Mouse (Mus musculus) neural tube, embryonic 14.5 days (tissue): Measurements from ENCODE around the gene Rcc2. TPM values are rescaled to one million over a fixed set of nuclear protein-coding genes. Genes with fewer than 3 reads are reported as not detected.
A peak's percentile ranks its signal among the peaks of the same experiment; 100 is the strongest.

Source experiments
- ATAC-seq: fragments of 200-750 bp; cut with Nextera tagmentation; 2 replicates; pipeline ENCODE4 v1.8.0; 2017; ENCODE audit warnings: low read depth, mild to moderate bottlenecking, moderate TSS enrichment, moderate library complexity
- H3K27ac ChIP-seq: fragments of 300-500 bp; sonication (generic); 2 replicates; pipeline ENCODE4 v1.5.1; 2014; ENCODE audit warnings: low read depth, mild to moderate bottlenecking, control low read depth, low read length, moderate library complexity, mixed read lengths
- H3K27me3 ChIP-seq: fragments of 300-500 bp; sonication (generic); 2 replicates; pipeline ENCODE4 v1.6.1; 2014; ENCODE audit warnings: low read length; ENCODE audit not compliant: control insufficient read depth, insufficient read depth
- H3K36me3 ChIP-seq: fragments of 300-500 bp; sonication (generic); 2 replicates; pipeline ENCODE4 v1.6.1; 2014; ENCODE audit warnings: low read length, mixed read lengths; ENCODE audit not compliant: control insufficient read depth, insufficient read depth
- H3K4me1 ChIP-seq: fragments of 300-500 bp; sonication (generic); 2 replicates; pipeline ENCODE4 v1.6.1; 2014; ENCODE audit warnings: low read length; ENCODE audit not compliant: control insufficient read depth, insufficient read depth
- H3K4me2 ChIP-seq: fragments of 300-500 bp; sonication (generic); 2 replicates; pipeline ENCODE4 v1.6.1; 2014; ENCODE audit warnings: mild to moderate bottlenecking, low read depth, low read length, control low read depth
- H3K4me3 ChIP-seq: fragments of 300-500 bp; sonication (generic); 2 replicates; pipeline ENCODE4 v1.5.1; 2014; ENCODE audit warnings: low read depth, low read length, control low read depth, mixed read lengths
- H3K9ac ChIP-seq: fragments of 300-500 bp; sonication (generic); replicated peaks from 2 replicates; pipeline ENCODE4 v1.6.1; 2014; ENCODE audit warnings: low read depth, mild to moderate bottlenecking, control low read depth, low read length, mixed read lengths
- H3K9me3 ChIP-seq: fragments of 300-500 bp; sonication (generic); 2 replicates; pipeline ENCODE4 v1.6.1; 2016; ENCODE audit warnings: low read length; ENCODE audit not compliant: control insufficient read depth
- WGBS: fragments of 180-500 bp; shearing (Covaris S2); extraction: QIAGEN DNeasy Blood & Tissue Kit; methylation state at CpG from one replicate; pipeline ENCODE4 v1.1.7; 2014; 5-methylcytosine and 5-hydroxymethylcytosine counted together
- polyA plus RNA-seq: library from polyadenylated mRNA; unstranded; fragments of >200 nt; fragmentation: Nextera tagmentation; extraction: Ambion mirVana; gene quantifications from 2 replicates; pipeline ENCODE4 v1.2.1, GENCODE M21; 2014

The Rcc2 gene
- 9.2 and 11.8 TPM in 2 replicates for polyA plus RNA-seq

DNA sequence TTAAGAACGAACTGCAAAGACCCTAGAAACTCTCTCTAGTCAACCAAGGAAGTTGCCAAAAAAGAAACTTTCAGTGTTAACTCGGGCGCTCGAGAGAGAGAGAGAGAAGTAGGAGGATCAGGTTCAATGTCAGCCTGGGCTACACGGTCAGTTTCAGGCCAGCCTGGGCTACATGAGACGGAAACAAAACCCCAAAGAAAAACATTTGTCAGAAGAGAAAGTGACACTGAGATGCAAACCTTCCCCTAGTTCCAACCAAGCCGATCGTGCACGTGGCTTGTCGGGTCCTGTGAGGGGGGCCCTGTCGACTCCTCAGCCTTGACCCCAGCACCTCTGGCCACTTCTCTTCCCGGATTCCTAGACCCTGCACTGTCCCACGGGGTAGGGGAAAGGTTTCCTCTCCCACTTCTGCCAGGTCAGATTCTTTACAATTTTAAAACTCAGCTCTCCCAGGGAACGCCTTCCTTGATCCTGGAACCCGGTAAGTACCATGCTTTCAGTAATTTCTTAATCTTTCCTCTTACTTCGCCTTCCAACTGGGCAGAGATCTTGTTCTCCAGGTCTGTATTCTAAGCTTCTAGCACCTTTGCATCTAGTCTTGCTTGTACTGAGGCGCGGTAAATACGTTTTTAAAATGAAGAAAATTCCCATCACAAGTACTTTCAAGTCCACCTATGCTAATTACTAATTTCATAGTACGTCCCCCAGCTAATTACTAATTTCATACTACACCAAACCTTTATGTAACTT is at the start of gene Rcc2:
Rcc2 (plus strand) TSS at position 273 of the 750 bp plus-strand sequence.
- Histone ChIP-seq H3K9me3 (no peaks in the 10 kb centered on the region), H3K4me3 (peak within 1 kb of the TSS; percentile 89), H3K9ac (peak within 1 kb of the TSS; percentile 95), H3K4me1 (peaks cover 18% of the 10 kb centered on the region), H3K36me3 (no peaks in the 10 kb centered on the region), H3K4me2 (peak within 1 kb of the TSS; percentile 66), H3K27ac (peak within 1 kb of the TSS; percentile 95), H3K27me3 (no peaks in the 10 kb centered on the region)
- ATAC-seq, result no peak
- whole genome bisulfite sequencing, result 8% methylated on average over 20 of the region's 20 CpGs

DNA sequence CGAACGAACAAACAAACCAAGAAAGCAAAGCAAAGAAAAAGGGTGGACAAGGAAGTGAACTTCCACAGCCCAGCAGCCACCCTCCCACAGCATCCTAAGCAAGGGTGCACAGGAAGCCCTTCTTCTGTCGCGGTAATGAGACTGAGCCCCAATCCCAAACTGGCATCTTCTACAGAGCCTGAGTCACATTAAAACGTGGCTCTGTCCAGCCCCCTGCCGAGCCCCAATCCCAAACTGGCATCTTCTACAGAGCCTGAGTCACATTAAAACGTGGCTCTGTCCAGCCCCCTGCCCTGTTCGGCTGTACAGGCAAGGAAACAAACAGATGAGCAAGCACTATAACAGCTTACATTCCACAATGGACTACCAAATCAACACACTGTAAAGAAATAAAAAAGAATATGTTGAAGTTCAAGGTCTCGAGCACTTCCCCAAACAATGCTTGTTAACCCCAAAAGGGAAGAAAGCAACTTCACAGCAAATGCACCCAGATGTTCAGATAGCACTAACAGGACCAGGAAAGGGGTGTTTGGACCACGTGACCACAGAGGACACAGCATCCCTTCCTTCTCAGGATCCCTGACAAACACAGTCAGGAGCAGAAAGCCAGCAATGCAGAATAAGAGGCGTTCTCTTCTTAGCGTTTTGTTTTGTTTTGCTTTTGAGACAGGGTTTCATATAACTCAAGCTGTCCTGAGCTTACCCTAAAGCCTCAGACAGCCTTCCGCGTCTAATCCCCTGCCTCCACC is 46.3 kb upstream of the Rcc2 start:
- Histone ChIP-seq H3K36me3 (no peaks in the 10 kb centered on the region), H3K4me3 (no peak overlapping the region), H3K4me1 (peaks cover 13% of the 10 kb centered on the region), H3K27ac (no peak overlapping the region), H3K9me3 (no peaks in the 10 kb centered on the region), H3K4me2 (no peak overlapping the region), H3K9ac (no peak overlapping the region), H3K27me3 (no peaks in the 10 kb centered on the region)
- ATAC-seq, result no peak
- 52% methylated on average over 14 of the region's 14 CpGs for WGBS

DNA sequence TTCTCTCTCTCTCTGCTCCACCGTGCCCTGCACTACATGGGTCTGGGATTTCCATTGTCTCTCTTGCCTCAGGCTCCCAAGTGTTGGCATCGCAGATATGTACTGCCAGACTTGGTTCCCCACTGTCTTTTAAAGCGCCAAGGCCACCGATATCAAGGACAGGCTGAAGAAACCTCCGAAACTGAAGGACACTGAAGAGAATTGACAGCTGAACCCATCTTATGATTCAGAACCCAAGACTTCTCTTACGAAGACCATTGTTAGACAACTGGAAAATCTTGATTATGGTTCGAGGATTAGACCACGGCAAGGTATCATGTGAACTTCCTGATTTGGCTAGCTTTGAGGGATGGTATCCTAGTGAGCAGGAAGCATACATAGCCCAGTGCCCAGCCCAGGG is 45.5 kb upstream of the Rcc2 start:
- whole genome bisulfite sequencing, result 66% methylated on average over 8 of the region's 8 CpGs
- Histone ChIP-seq H3K4me2 (no peak overlapping the region), H3K27me3 (no peaks in the 10 kb centered on the region)

DNA sequence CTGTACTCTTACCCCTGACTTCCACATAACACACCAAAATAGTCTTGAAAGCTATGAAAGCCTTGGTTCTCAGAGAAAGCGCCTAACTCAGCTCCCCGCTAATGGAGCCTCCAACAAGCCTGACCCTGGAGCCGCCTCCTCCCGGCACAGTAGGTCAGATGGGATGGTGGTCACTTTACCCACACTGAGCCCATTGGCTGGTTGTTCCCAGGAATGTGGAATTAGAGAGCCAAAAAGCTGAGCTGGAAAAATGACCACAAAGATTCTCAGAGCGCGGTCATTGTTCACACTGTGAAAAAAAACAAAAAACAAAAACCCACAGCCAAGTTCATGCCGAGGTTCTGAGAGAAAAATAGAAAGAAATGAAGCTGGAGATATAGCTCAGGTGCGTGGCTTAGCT is 43.8 kb upstream of the Rcc2 start:
- H3K4me1 ChIP-seq, result peaks cover 9% of the 10 kb centered on the region
- no peaks in the 10 kb centered on the region for H3K9me3 ChIP-seq
- H3K9ac ChIP-seq, result no peak overlapping the region
- no peak overlapping the region for H3K27ac ChIP-seq
- 64% methylated on average over 8 of the region's 8 CpGs for WGBS
- no peaks in the 10 kb centered on the region for H3K27me3 ChIP-seq
- no peak overlapping the region for H3K4me3 ChIP-seq
- no peak overlapping the region for H3K4me2 ChIP-seq
- H3K36me3 ChIP-seq, result no peaks in the 10 kb centered on the region
- no peak for ATAC-seq

More for the DNA sequence above, 45.5 kb upstream of the Rcc2 start:
- H3K36me3 ChIP-seq, result no peaks in the 10 kb centered on the region
- peaks cover 9% of the 10 kb centered on the region for H3K4me1 ChIP-seq
- H3K27ac ChIP-seq, result no peak overlapping the region
- no peak overlapping the region for H3K9ac ChIP-seq
- no peak for ATAC-seq
- H3K9me3 ChIP-seq, result no peaks in the 10 kb centered on the region
- H3K4me3 ChIP-seq, result no peak overlapping the region

DNA sequence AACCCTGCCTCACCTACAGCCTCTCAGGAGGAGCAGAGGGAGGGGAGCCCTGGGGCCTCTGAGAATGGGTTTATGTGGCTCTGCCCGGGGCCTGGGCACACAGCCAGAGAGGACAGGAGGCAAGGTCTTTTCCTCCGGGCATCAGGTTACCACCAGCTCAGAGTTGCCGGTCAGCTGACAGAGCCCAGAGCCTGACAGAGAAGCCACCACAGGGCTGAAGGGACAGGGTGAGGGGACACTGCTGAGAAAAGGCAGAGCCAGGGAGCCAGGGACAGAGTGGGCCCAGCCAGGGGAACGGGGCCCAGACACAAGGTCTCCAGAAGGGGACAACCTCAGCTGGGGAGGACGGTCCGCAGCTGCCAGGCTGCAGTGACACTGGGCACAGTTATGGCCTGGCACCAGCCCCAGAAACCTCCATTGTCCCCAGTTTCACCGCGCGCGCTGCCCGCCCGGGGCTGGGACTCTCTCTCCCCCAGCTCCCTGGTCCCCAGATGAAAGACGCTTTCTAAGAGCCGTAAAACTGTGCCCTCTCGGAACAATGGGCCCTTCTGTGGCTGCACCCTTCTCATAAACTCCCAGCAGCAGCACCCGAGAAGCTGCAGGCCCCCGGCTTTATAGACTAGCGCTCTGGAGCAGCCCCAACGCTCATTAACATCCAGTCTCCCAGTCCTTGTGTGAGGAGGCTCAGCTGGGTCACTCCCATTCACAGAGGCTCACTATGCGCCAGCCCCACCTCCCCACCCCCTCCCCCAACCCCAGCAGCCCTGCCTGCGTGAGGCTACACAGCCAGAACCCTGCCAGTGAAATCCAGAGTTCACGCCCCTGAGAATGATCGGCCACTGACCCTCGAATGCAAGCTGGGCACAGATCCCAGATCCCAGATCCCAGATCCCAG is 42.4 kb upstream of the Rcc2 start:
- Histone ChIP-seq H3K9me3 (no peaks in the 10 kb centered on the region), H3K4me3 (no peak overlapping the region), H3K36me3 (no peaks in the 10 kb centered on the region), H3K4me2 (0 out of 2 replicates have a peak overlapping the region, but pooled peaks have one; percentile 4), H3K27me3 (no peaks in the 10 kb centered on the region), H3K4me1 (peaks cover 10% of the 10 kb centered on the region), H3K9ac (peak overlapping the region; percentile 7; the same call in 1 of the 2 replicates), H3K27ac (peak overlapping the region; percentile 86)
- WGBS, result 5% methylated on average over 24 of the region's 24 CpGs
- ATAC-seq, result peak; percentile 89

DNA sequence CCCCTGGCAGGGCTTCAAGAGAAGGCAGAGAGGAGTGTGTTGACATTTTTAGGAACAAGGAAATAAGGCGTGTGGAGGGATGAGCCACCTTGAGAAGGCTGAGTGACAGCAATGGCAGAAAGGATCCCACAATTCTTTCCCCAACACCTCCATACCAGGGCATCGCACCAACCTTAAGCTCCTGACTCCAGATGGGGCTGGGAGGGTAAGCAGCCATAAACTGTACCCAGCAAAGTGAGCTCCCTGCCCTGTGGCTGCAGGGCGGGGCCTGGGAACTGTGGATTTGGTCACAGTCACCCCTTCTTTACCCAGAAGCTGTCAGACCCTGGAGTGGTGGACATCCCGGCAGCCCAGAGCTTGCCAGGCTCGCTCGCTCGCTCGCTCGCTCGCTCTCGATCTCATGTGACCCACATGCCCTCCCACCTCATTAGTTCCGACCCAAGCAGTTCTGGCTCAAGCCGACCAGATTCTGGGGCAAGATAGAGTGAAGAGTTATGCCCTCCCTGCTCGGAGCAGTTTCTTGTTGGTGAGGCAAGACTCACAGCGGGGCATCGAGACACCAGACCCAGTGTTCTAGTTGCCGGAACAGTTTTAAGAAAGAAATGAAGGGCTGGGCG is 38.8 kb upstream of the Rcc2 start:
- H3K9me3 ChIP-seq, result no peaks in the 10 kb centered on the region
- ATAC-seq, result no peak
- no peak overlapping the region for H3K4me3 ChIP-seq
- no peak overlapping the region for H3K27ac ChIP-seq
- H3K4me1 ChIP-seq, result peaks cover 11% of the 10 kb centered on the region
- no peaks in the 10 kb centered on the region for H3K36me3 ChIP-seq
- no peak overlapping the region for H3K9ac ChIP-seq
- 72% methylated on average over 18 of the region's 18 CpGs for WGBS
- H3K27me3 ChIP-seq, result no peaks in the 10 kb centered on the region
- H3K4me2 ChIP-seq, result no peak overlapping the region

DNA sequence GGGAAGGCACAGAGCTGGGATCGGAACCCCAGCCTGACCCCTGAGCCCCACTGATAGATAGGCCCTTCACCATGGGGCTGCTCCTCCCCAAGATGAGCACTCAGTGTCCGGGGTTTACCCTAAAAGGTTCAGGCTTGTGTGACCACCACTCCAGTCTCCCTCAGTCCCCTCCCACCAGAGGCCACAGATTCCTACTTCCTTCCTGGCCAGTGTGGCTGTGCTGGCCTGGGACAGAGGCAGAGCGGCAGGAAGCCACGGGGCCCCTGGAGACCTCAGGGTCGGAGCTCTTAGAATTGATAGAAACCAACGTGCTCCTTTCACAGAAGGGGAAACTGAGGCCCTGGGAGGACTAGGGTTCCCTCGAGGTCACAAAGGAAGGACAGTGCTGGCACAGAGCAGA is 37.9 kb upstream of the Rcc2 start:
- no peaks in the 10 kb centered on the region for H3K9me3 ChIP-seq
- ATAC-seq, result no peak
- H3K9ac ChIP-seq, result 0 out of 2 replicates have a peak overlapping the region, but pooled peaks have one; percentile 7
- H3K27me3 ChIP-seq, result no peaks in the 10 kb centered on the region
- WGBS, result 56% methylated on average over 7 of the region's 7 CpGs
- H3K4me2 ChIP-seq, result no peak overlapping the region
- peaks cover 8% of the 10 kb centered on the region for H3K4me1 ChIP-seq
- no peak overlapping the region for H3K4me3 ChIP-seq
- no peaks in the 10 kb centered on the region for H3K36me3 ChIP-seq
- no peak overlapping the region for H3K27ac ChIP-seq

DNA sequence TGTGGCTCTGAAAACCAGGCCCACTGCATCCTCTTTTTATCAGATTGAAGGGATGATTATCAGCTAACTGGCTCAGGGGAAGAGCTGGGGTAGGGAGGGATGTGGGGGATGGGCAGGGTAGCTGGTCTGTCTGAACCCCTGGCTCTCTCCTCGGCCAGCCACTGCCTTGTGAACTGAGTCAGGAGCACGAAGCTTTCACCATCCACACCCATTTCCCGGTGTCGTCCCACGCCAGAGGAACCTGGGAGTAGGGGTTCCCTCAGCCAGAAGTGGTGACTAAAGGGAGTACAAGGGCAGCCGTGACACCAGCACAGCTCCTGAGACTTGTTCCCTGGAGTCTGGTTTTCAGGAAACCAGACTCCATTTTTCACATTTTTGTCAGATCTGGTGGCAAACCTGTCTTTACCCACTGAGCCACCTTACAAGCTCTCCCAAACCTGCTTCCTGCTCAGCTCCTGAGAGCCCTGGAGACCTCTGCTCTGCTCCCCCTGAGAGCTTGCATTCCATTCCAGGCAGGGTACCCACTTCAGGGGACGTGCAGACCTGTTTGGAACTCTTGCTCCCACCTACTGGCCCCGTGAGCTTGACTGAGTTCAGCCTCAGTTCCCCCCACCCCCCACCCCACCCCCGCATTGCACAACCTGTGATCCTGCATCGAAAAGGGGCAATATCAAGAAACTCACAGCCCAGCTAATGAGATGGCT is 37.3 kb upstream of the Rcc2 start:
- no peak for ATAC-seq
- no peak overlapping the region for H3K4me2 ChIP-seq
- no peak overlapping the region for H3K9ac ChIP-seq
- H3K4me3 ChIP-seq, result no peak overlapping the region
- WGBS, result 40% methylated on average over 10 of the region's 10 CpGs
- peaks cover 4% of the 10 kb centered on the region for H3K4me1 ChIP-seq
- H3K9me3 ChIP-seq, result no peaks in the 10 kb centered on the region
- H3K36me3 ChIP-seq, result no peaks in the 10 kb centered on the region
- H3K27me3 ChIP-seq, result no peaks in the 10 kb centered on the region
- no peak overlapping the region for H3K27ac ChIP-seq
